Mouse (Mus musculus): ENCODE results near the gene Tenm2. TPM values are rescaled to one million over a fixed set of nuclear protein-coding genes. Genes with fewer than 3 reads are reported as not detected.

Gene Tenm2
- polyA plus RNA-seq, 1 experiment from 2014 or later: not detected

GRCm38 (mm10) chr11:36802208-36802631, 433.5 kb downstream of the Tenm2 start:
- Histone ChIP-seq H3K4me3 (ENCODE audit: low read depth, low read length) (no peak overlapping the region), H3K9me3 (ENCODE audit: low read length) (no peaks in the 10 kb centered on the region), H3K36me3 (replicated peaks; ENCODE audit: insufficient read depth, low read length) (no peaks in the 10 kb centered on the region), H3K27me3 (ENCODE audit: insufficient read depth, low read length) (no peaks in the 10 kb centered on the region), H3K9ac (replicated peaks) (no peak overlapping the region), H3K4me2 (ENCODE audit: low read depth, low read length) (no peak overlapping the region), H3K27ac (ENCODE audit: low read depth) (no peak overlapping the region), H3K4me1 (ENCODE audit: insufficient read depth) (no peaks in the 10 kb centered on the region)
- TF ChIP-seq EP300 (IDR thresholded peaks at IDR 0.05; ENCODE audit: low read depth) (no peak), CTCF (IDR thresholded peaks at IDR 0.05; ENCODE audit: low read depth) (no peak)
- no peak for DNase-seq
- no peak for ATAC-seq
- WGBS (ENCODE audit: insufficient replicate concordance): 70% methylated on average over 8 of the region's 8 CpGs

GRCm38 (mm10) chr11:36801683-36802082, 434.1 kb downstream of the Tenm2 start:
- no peak overlapping the region for H3K4me3 ChIP-seq (ENCODE audit: low read depth, low read length)
- H3K9me3 ChIP-seq (ENCODE audit: low read length): no peaks in the 10 kb centered on the region
- H3K9ac ChIP-seq (replicated peaks): no peak overlapping the region
- H3K27ac ChIP-seq (ENCODE audit: low read depth): no peak overlapping the region
- no peaks in the 10 kb centered on the region for H3K4me1 ChIP-seq (ENCODE audit: insufficient read depth)
- TF ChIP-seq CTCF (IDR thresholded peaks at IDR 0.05; ENCODE audit: low read depth): no peak
- TF ChIP-seq EP300 (IDR thresholded peaks at IDR 0.05; ENCODE audit: low read depth): no peak
- DNase-seq (no peak), ATAC-seq (no peak)
- no peak overlapping the region for H3K4me2 ChIP-seq (ENCODE audit: low read depth, low read length)
- 77% methylated on average over 4 of the region's 4 CpGs for WGBS (ENCODE audit: insufficient replicate concordance)
- no peaks in the 10 kb centered on the region for H3K27me3 ChIP-seq (ENCODE audit: insufficient read depth, low read length)
- no peaks in the 10 kb centered on the region for H3K36me3 ChIP-seq (replicated peaks; ENCODE audit: insufficient read depth, low read length)

GRCm38 (mm10) chr11:36799409-36799808, 436.4 kb downstream of the Tenm2 start:
- Histone ChIP-seq H3K9me3 (ENCODE audit: low read length) (no peaks in the 10 kb centered on the region), H3K4me3 (ENCODE audit: low read depth, low read length) (no peak overlapping the region), H3K27me3 (ENCODE audit: insufficient read depth, low read length) (no peaks in the 10 kb centered on the region), H3K36me3 (replicated peaks; ENCODE audit: insufficient read depth, low read length) (no peaks in the 10 kb centered on the region), H3K27ac (ENCODE audit: low read depth) (no peak overlapping the region), H3K9ac (replicated peaks) (no peak overlapping the region), H3K4me2 (ENCODE audit: low read depth, low read length) (no peak overlapping the region), H3K4me1 (ENCODE audit: insufficient read depth) (no peaks in the 10 kb centered on the region)
- 74% methylated on average over 8 of the region's 8 CpGs for WGBS (ENCODE audit: insufficient replicate concordance)
- no peak for TF ChIP-seq CTCF (IDR thresholded peaks at IDR 0.05; ENCODE audit: low read depth)
- TF ChIP-seq EP300 (IDR thresholded peaks at IDR 0.05; ENCODE audit: low read depth): no peak
- ATAC-seq (no peak), DNase-seq (no peak)

- no peak overlapping the region for H3K9ac ChIP-seq (replicated peaks)
- no peaks in the 10 kb centered on the region for H3K36me3 ChIP-seq (replicated peaks; ENCODE audit: insufficient read depth, low read length)
- no peaks in the 10 kb centered on the region for H3K9me3 ChIP-seq (ENCODE audit: low read length)
- H3K4me2 ChIP-seq (ENCODE audit: low read depth, low read length): no peak overlapping the region
- no peaks in the 10 kb centered on the region for H3K4me1 ChIP-seq (ENCODE audit: insufficient read depth)
- TF ChIP-seq CTCF (IDR thresholded peaks at IDR 0.05; ENCODE audit: low read depth) (no peak), EP300 (IDR thresholded peaks at IDR 0.05; ENCODE audit: low read depth) (no peak)
- H3K27me3 ChIP-seq (ENCODE audit: insufficient read depth, low read length): no peaks in the 10 kb centered on the region
- no peak overlapping the region for H3K27ac ChIP-seq (ENCODE audit: low read depth)
- DNase-seq (no peak), ATAC-seq (no peak)
- H3K4me3 ChIP-seq (ENCODE audit: low read depth, low read length): no peak overlapping the region
- WGBS (ENCODE audit: insufficient replicate concordance): 79% methylated on average over 3 of the region's 3 CpGs
Observed at GRCm38 (mm10) chr11:36758009-36758408, 477.8 kb downstream of the Tenm2 start.

GRCm38 (mm10) chr11:36746286-36746685, 489.5 kb downstream of the Tenm2 start:
- 84% methylated on average over 4 of the region's 4 CpGs for WGBS (ENCODE audit: insufficient replicate concordance)
- no peak for DNase-seq
- H3K4me1 ChIP-seq (ENCODE audit: insufficient read depth): no peaks in the 10 kb centered on the region
- H3K9ac ChIP-seq (replicated peaks): no peak overlapping the region
- no peak overlapping the region for H3K4me3 ChIP-seq (ENCODE audit: low read depth, low read length)
- no peak overlapping the region for H3K4me2 ChIP-seq (ENCODE audit: low read depth, low read length)
- H3K36me3 ChIP-seq (replicated peaks; ENCODE audit: insufficient read depth, low read length): no peaks in the 10 kb centered on the region
- ATAC-seq: no peak
- H3K9me3 ChIP-seq (ENCODE audit: low read length): no peaks in the 10 kb centered on the region
- TF ChIP-seq EP300 (IDR thresholded peaks at IDR 0.05; ENCODE audit: low read depth): no peak
- no peak for TF ChIP-seq CTCF (IDR thresholded peaks at IDR 0.05; ENCODE audit: low read depth)
- H3K27ac ChIP-seq (ENCODE audit: low read depth): no peak overlapping the region
- H3K27me3 ChIP-seq (ENCODE audit: insufficient read depth, low read length): no peaks in the 10 kb centered on the region

GRCm38 (mm10) chr11:36727800-36728199, 508.0 kb downstream of the Tenm2 start:
- H3K9ac ChIP-seq (replicated peaks): no peak overlapping the region
- WGBS (ENCODE audit: insufficient replicate concordance): 73% methylated on average over 3 of the region's 3 CpGs
- DNase-seq (no peak), ATAC-seq (no peak)
- H3K4me2 ChIP-seq (ENCODE audit: low read depth, low read length): no peak overlapping the region
- no peaks in the 10 kb centered on the region for H3K4me1 ChIP-seq (ENCODE audit: insufficient read depth)
- no peak overlapping the region for H3K27ac ChIP-seq (ENCODE audit: low read depth)
- no peaks in the 10 kb centered on the region for H3K27me3 ChIP-seq (ENCODE audit: insufficient read depth, low read length)
- no peaks in the 10 kb centered on the region for H3K9me3 ChIP-seq (ENCODE audit: low read length)
- TF ChIP-seq EP300 (IDR thresholded peaks at IDR 0.05; ENCODE audit: low read depth): no peak
- no peak for TF ChIP-seq CTCF (IDR thresholded peaks at IDR 0.05; ENCODE audit: low read depth)
- H3K4me3 ChIP-seq (ENCODE audit: low read depth, low read length): no peak overlapping the region
- no peaks in the 10 kb centered on the region for H3K36me3 ChIP-seq (replicated peaks; ENCODE audit: insufficient read depth, low read length)

GRCm38 (mm10) chr11:36702881-36703280, 532.9 kb downstream of the Tenm2 start:
- ATAC-seq (no peak), DNase-seq (no peak)
- Histone ChIP-seq H3K4me3 (ENCODE audit: low read depth, low read length) (no peak overlapping the region), H3K9me3 (ENCODE audit: low read length) (no peaks in the 10 kb centered on the region), H3K27ac (ENCODE audit: low read depth) (no peak overlapping the region), H3K4me1 (ENCODE audit: insufficient read depth) (no peaks in the 10 kb centered on the region), H3K9ac (replicated peaks) (no peak overlapping the region), H3K27me3 (ENCODE audit: insufficient read depth, low read length) (no peaks in the 10 kb centered on the region), H3K36me3 (replicated peaks; ENCODE audit: insufficient read depth, low read length) (no peaks in the 10 kb centered on the region), H3K4me2 (ENCODE audit: low read depth, low read length) (no peak overlapping the region)
- no peak for TF ChIP-seq CTCF (IDR thresholded peaks at IDR 0.05; ENCODE audit: low read depth)
- TF ChIP-seq EP300 (IDR thresholded peaks at IDR 0.05; ENCODE audit: low read depth): no peak
- 73% methylated on average over 2 of the region's 2 CpGs for WGBS (ENCODE audit: insufficient replicate concordance)
